Mouse (Mus musculus) gastrocnemius, postnatal 14 days (tissue): Measurements from ENCODE around the gene Stk32c. TPM values are rescaled to one million over a fixed set of nuclear protein-coding genes. Genes with fewer than 3 reads are reported as not detected.
A peak's percentile ranks its signal among the peaks of the same experiment; 100 is the strongest.

Experiments
- DNase-seq: peaks from one replicate; pipeline ENCODE4 v3.0.0; 2021; ENCODE audit warnings: mixed read lengths
- intact Hi-C: fragments of 180-260 bp; cut with DNase I; formaldehyde crosslinking; loops from one replicate; pipeline ENCODE4 v1.15.1; 2025; ENCODE audit warnings: low total_unique reads
- total RNA-seq, 2 experiments: library from RNA; stranded (reverse); gene quantifications; 2 replicates each; pipeline ENCODE4 v1.2.3; 2021

Gene Stk32c
- total RNA-seq, 2 experiments from 2014 or later = 1.2 to 1.4 TPM

DNA sequence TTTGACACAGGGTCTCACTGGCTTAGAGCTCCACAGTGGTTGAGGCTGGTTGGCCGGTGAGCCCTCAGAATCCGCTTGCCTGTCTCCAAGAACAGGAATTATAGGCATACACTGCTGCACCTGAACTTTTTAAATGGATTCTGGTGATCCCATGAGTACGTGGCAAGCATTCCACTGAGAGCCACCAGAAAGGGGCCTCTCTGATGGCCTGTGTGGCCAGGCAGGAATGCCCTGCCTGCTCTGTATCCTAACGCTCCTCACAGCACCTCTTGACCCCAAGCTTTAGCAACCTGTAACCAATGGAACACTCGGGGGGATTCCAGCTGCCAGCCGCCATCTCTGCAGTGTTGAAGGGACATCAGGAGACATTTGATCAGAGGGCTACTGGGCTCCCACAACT lies 1.3 kb downstream of the Stk32c start:
- intact Hi-C loops = no loop called here

GRCm38 (mm10) chr7:139208773-139209095 lies 4.4 kb downstream of the Stk32c start:
- intact Hi-C loops = no loop called here
- no peak for DNase-seq

More for the DNA sequence above, 1.3 kb downstream of the Stk32c start:
- DNase-seq = no peak

GRCm38 (mm10) chr7:139208023-139208772 lies 4.9 kb downstream of the Stk32c start:
- peak; percentile 28 for DNase-seq
- intact Hi-C loops = no loop called here

GRCm38 (mm10) chr7:139201209-139201608 lies 11.9 kb downstream of the Stk32c start:
- intact Hi-C loops = no loop called here
- no peak for DNase-seq

DNA sequence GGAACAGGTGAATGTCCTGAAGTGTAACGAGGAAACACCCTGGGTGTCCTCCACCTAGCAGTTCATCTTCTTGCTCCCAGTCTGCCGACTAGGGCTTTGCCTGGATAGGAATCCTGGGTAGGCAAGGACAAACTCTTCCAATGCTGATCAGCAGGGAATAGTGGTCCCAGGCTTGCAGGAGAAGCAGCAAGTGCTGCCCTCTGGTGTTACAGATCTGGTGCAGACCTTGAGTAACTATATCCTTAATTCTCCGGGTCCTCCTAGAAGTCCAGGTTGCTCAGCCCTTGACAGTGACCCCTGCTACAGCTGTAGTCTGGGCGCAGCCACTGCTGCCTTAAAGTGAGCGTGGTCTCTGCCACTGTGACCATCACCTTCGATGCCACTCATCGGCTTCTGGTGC lies 13.0 kb downstream of the Stk32c start:
- peak; percentile 51 for DNase-seq
- intact Hi-C loops = no loop called here

GRCm38 (mm10) chr7:139197022-139197421 lies 16.1 kb downstream of the Stk32c start:
- intact Hi-C loops = loop anchor here (5.0 kb wide), 1 partner anchor 75 kb away; no protein-coding TSS in a partner anchor
- no peak for DNase-seq

- no peak for DNase-seq
- intact Hi-C loops = no loop called here
Measured at GRCm38 (mm10) chr7:139191619-139192018, 21.5 kb downstream of the Stk32c start.

- intact Hi-C loops = no loop called here
- DNase-seq = no peak
Measured at GRCm38 (mm10) chr7:139190616-139191015, 22.5 kb downstream of the Stk32c start.

DNA sequence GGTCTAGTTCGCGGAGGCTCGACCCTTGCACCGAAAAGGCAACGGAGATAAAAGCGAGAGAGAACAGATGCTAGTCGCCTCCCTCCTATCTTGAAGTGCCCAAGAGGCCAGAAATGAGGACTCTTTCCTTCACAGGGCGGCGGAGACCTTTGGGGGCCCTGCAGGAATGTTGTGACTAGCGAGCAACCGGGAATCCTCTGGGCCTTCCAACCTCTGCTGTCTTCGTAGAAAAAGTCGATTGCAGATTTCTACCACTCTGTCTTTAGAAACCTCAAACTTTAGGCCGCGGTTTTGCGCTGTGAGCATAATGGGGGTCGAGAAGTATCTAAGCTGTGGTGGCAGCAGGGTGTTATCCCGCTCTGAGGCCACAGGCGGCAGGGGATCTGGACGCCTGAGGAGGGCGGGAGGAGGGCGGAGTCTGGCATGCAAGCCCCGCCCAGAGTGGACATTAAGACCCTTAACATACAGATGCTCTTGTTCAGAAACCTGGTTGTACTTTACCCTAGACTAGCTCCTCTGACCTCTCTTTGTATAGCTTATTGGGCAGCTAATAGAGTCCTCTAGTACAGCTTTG lies 24.4 kb downstream of the Stk32c start:
- intact Hi-C loops = no loop called here
- DNase-seq = no peak

- intact Hi-C loops = no loop called here
- peak; percentile 82 for DNase-seq
Measured at GRCm38 (mm10) chr7:139187771-139188633, 25.1 kb downstream of the Stk32c start.

GRCm38 (mm10) chr7:139187277-139187676 lies 25.8 kb downstream of the Stk32c start:
- no peak for DNase-seq
- intact Hi-C loops = no loop called here

- intact Hi-C loops = no loop called here
Measured at GRCm38 (mm10) chr7:139186436-139186835, 26.7 kb downstream of the Stk32c start.

DNA sequence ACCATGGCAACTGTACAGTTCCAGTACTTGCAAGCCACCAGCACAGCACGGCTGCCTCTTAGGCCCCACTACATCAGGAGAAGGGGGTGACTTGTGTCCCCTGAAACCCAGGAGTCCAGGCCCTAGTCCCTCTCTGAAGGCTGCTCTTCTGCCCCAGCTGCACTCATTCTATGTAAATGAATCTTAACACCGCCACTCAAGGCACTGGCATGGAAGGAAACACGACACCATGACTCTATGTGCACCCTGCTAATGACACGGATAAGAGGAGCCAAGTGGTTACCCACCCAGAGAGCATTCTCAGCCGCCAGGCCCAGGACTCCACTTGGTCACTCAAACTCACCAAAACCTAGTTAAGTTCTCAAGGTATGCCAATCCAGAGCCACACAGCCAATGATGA lies 27.1 kb downstream of the Stk32c start:
- intact Hi-C loops = no loop called here
- no peak for DNase-seq

More at GRCm38 (mm10) chr7:139186436-139186835, 26.7 kb downstream of the Stk32c start:
- no peak for DNase-seq

GRCm38 (mm10) chr7:139184846-139185245 lies 28.3 kb downstream of the Stk32c start:
- no peak for DNase-seq
- intact Hi-C loops = no loop called here

DNA sequence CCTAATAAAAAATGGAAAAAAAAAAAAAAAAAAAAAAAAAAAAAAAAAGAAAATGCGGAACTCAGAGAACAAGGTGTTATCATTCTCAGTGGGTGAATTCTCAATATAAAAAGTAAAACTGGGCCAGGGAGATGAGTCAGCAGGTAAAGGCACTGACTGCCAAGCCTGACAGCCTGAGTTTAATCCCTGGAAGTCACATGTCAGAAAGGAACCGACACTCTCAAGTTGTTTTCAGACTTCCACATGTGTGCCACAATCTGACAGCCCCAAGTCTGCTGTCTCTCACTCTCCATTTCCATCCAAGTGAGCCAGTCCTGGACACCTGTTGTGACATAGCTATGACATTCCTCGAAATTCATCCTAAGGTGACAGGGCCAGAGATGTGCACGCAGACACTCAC lies 28.7 kb downstream of the Stk32c start:
- no peak for DNase-seq
- intact Hi-C loops = no loop called here

DNA sequence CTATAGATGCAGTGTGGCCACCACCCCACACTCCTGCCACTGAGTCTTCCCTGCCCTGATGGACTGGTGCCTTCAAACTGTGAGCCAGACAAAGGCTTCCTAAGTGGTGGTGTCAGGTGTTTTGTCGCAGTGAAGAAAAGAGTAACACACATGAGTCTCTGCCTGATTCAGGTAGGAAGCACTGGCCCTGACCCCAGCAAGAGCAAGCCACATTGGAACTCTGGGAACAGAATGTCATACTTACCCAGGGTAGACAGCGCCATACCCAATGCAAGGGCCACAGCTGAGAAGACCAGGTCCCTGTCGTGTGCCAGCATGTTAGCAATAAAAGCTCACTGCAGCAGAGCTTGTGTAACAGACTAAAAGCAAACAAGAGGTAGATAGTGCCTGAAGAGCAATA lies 33.0 kb downstream of the Stk32c start:
- DNase-seq = no peak
- intact Hi-C loops = no loop called here

GRCm38 (mm10) chr7:139179299-139179698 lies 33.8 kb downstream of the Stk32c start:
- DNase-seq = no peak
- intact Hi-C loops = no loop called here

DNA sequence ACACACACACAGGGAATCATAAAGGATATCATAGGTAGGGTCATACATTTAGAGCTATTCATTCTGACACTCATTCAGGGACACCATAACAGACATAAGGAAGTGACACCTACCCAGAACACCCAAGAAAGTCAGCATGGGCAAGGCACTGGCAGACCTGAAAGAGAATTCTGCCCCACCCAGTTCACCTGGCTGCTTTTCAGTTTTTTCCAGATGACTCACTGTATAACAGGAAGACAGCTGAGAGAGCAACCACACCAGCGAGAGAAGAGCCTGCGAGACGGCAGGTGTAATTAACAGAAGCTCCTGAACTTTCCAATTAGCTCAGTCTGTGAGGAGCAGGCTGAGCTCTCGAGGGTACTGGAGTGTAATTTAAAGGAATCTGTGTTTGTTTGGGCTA lies 44.0 kb downstream of the Stk32c start:
- no peak for DNase-seq
- intact Hi-C loops = no loop called here

- no peak for DNase-seq
- intact Hi-C loops = no loop called here
Measured at GRCm38 (mm10) chr7:139164410-139164809, 48.7 kb downstream of the Stk32c start.

GRCm38 (mm10) chr7:139158956-139159355 lies 54.2 kb downstream of the Stk32c start:
- no peak for DNase-seq
- intact Hi-C loops = no loop called here
